Mouse (Mus musculus): ENCODE measurements at regions not wholly inside any gene's neighbourhood (a gene's known extent, or its start where the extent isn't known, plus 50 kb on each side); places are given as distances from the start of the nearest gene placed in this dataset.

- no peak for TF ChIP-seq CTCF (IDR thresholded peaks at IDR 0.05; ENCODE audit: low read depth, low read length)
- no peak for TF ChIP-seq POLR2A (IDR thresholded peaks at IDR 0.05; ENCODE audit: borderline replicate concordance, low read depth, low read length)
These were observed 56.8 kb upstream of the Ddhd1 start for GRCm38 (mm10) chr14:45714786-45715185.

Measured in bone marrow macrophage, adult 2 months (primary cell).